Mouse (Mus musculus): ENCODE measurements around the gene Polr2m. TPM values are rescaled to one million over a fixed set of nuclear protein-coding genes. Genes with fewer than 3 reads are reported as not detected.
"Not testable (repeated sequence)": the region's sequence is repeated elsewhere in the genome, so short reads cannot be mapped to it uniquely, and the experiment has no call there.

Gene Polr2m
- total RNA-seq (2021): 100 to 1,000 TPM; 222 to 232 TPM
- long read RNA-seq, experiment 1, transcript Polr2m-201 (4 exons, 2,200 nt): major isoform, 278 of 307 reads
- long read RNA-seq, experiment 1, transcript Polr2m-202 (4 exons, 2,138 nt): minor isoform, 8 of 307 reads
- long read RNA-seq, experiment 1, partial matches to known transcripts: 7 of 307 reads
- long read RNA-seq, experiment 1, other reads (novel, unspliced or antisense): 14 of 307 reads
- long read RNA-seq, experiment 2, transcript Polr2m-202 (4 exons, 2,138 nt): minor isoform, 14 of 697 reads
- long read RNA-seq, experiment 2, transcript Polr2m-201 (4 exons, 2,200 nt): major isoform, 647 of 697 reads
- long read RNA-seq, experiment 2, partial matches to known transcripts: 9 of 697 reads
- long read RNA-seq, experiment 2, other reads (novel, unspliced or antisense): 27 of 697 reads

DNA sequence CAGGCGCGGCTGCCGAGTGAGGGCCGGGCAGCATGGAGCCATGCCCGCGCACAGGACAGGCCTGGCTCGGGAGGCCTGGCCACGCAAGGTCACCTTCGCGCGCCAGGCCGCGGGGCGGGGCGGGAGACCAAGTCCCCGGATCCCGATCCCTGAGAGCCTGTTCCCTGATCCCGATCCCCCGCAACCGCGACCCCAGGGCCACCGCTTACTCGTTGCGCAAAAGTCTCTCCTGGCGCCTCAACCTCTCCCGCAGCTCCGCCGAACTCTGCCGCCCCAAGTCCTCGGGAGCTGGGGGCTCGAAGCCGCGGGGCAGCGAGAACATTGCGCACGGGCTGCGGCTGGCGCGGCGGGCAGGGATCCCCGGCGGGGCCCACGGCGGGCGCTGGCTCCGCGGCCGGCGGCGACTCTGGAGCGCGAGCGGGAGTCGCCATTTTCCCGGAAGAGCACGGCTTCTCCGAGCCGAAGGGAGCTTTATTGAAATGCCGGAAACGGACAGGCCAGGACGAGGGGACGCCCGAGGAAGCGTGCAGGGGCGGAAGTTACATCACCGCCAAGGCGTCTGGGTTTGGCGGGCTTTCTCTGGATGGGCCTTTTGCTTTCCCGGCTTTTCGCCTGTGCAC lies at the start of gene Polr2m:
Gene Polr2m, minus strand, starts transcription at position 461 of the 620 bp plus-strand sequence.
- DNase-seq (ENCODE audit: low spot score in 2 of 2): peak; percentile 78 to 85

GRCm38 (mm10) chr9:71535036-71535435 lies 49.3 kb upstream of the Polr2m start:
- no peak for DNase-seq (ENCODE audit: low spot score in 2 of 2)

DNA sequence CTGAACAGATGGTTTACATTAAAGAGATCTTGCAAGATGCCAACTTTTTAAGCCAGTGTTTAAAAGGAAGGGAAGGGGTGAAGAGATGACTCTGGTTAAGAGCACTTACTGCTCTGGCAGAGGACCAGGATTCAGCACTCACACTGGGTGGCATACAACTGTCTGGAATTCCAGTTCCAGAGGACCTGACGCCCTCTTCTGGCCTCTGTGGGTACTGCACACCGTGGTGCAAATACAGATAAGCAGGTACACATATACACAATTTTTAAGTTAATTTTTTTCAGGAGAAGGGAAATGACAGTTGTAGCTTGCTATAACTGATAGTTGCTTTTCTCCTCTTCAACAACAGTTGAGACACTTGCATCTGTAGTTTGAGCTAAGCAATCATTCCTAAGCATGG lies 44.2 kb upstream of the Polr2m start:
- no peak for DNase-seq (ENCODE audit: low spot score in 2 of 2)

DNA sequence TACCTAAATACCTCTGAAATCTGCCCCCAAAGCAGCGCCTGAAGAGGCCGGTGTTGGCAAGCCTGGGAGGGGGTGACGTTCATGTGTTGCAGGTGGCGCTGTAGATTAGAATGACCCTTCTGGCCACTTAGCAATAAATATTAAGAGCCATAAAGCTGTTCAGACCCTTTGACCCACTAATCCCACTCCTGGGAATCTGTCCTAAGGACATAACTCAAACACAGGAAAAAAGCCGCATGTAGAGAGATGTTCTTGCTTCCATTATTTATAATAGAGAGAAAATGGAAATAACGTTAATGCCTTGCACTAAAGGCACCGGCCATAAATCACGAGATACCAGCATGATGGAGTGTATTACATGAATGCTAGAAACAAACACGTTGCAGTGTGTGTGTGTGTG lies 41.7 kb upstream of the Polr2m start:
- no peak for DNase-seq (ENCODE audit: low spot score in 2 of 2)

DNA sequence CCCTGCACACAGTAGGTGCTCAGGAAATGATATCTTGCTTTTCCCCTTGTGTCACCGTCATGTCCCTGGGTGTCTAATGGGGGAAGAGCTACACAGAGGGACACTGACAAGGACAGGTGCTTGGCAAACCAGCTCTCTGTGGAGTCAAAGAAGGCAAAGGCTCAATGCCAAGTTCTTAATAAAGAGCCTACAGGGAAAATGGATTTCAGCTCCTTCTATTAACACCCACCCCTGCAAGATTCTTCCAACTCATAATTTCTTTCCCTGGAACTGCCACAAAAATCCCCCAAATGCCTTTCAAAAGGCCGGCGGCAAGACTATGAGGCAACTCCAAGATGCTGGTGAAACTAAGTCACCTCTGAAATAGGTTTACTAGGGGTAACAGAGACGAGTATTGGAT lies 38.2 kb upstream of the Polr2m start:
- DNase-seq (ENCODE audit: low spot score in 2 of 2): no peak

DNA sequence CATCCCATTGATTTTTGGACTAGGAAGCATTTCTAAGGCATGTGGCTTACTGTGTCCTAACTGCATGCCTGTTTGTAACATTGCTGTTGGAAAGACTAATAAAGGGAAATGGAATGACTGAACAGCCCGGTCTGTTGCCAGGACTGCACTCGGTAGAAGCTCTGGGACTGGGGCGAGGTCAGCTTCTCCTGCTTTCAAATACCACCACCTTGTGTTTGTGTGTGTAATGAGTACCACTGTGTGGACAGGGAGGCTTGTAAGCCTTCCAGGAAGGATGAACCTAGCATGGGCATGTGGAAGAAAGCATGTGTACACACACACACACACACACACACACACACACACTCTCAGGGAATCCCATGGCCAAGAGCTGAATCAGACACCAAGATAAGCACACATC lies 34.1 kb upstream of the Polr2m start:
- no peak for DNase-seq (ENCODE audit: low spot score in 2 of 2)

- DNase-seq (ENCODE audit: low spot score in 2 of 2): no peak
Measured at GRCm38 (mm10) chr9:71517487-71517886, 31.8 kb upstream of the Polr2m start.

DNA sequence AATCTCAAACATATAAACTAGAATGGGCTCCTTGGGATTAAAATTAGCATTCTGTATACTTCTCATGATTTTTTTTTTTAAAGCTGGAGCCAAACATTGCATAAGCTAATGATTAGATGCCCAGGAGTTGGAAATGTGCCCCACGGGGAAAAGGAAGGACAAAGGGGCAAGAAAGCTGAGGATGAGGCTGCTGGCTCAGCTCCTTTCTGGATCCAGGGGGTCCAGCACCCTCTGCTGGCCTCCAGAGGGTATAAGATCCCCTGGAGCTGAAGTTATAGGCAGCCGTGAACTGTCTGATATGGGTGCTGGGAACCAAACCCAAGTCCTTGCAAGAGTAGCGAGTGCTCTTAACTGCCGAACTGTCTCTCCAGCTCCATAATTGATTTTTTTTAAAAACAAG lies 30.1 kb upstream of the Polr2m start:
- no peak for DNase-seq (ENCODE audit: low spot score in 2 of 2)

- no peak for DNase-seq (ENCODE audit: low spot score in 2 of 2)
Measured at GRCm38 (mm10) chr9:71513566-71513965, 27.8 kb upstream of the Polr2m start.

GRCm38 (mm10) chr9:71512899-71513298 lies 27.2 kb upstream of the Polr2m start:
- DNase-seq (ENCODE audit: low spot score in 2 of 2): no peak

GRCm38 (mm10) chr9:71498391-71499182 lies 12.9 kb upstream of the Polr2m start:
- no peak for DNase-seq (ENCODE audit: low spot score in 2 of 2)

DNA sequence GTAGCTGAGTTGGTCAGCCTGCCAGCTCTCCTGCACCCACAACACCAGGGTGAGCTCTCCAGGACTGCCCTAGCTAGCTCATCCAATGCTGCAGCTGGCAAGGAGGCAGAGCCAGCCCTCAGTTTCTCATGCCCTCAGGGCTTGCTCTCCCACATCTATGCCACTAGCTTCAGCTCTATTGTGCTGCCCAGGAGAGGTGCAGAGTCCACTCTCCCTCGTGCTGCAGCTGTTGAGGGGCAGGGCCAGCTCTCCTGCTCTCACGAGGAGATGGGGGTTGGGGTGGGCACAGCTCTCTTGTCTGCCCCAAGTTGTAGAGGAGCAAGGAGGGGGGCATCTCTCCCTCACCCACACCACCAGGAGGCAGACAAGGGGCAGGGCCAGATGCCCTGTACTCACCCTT lies 10.9 kb upstream of the Polr2m start:
- DNase-seq (ENCODE audit: low spot score in 2 of 2): no peak

GRCm38 (mm10) chr9:71493771-71494170 lies 8.0 kb upstream of the Polr2m start:
- no peak for DNase-seq (ENCODE audit: low spot score in 2 of 2)

DNA sequence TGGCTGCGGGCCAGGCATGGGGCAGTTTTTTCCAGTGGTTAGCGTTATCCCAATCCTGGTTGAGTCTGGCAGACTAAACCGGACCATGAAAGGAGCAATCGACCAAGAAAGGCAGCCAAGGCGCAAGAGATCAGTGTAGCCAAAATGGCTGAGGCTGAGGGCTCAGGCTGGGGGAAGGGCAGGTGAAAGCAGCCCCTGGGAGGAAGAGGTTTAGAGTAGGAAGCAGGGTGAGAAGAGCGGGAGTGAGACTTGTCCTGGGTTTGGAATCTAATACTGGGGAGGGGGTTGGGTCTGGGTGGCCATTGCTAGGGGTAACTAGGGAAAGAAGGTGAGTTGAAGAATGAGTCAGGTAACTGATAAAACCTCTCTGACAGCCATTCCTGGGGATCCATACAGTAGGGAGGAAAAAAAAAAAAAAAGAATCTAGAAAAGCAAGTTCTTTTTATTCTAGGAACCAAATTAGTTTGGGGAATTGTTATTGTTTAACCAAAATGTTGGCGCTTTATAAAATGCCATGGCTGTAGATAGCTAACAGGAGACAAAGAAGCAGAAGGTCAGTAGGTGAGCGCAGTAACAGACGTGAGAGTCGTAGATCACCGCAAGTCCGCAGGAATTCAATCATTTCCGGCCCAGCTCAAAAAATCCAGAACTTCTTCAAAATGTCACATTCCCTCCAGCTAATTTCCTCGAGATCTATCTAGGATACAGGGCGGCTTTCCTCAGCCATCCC lies 6.7 kb upstream of the Polr2m start:
- DNase-seq (ENCODE audit: low spot score in 2 of 2): no peak

DNA sequence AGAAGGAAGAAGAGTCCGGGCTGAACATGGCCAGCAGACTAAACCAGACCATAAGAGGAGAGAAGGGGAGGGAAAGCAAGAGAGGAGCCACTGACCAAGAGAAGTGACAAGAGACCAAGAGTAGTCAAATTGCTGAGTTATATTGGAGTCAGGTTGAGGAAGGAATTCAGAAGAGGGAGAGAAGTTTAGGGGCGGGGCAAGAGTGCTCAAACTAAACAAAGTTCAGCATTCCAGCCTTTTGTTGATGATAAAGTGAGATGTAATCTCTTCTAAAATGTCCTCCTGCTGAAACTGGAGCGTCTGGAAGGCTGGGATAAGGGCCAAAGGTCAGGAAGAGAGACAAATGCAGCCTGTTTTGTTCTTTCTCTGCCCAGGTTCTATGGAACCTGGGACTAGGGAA lies 4.3 kb upstream of the Polr2m start:
- no peak for DNase-seq (ENCODE audit: low spot score in 2 of 2)

DNA sequence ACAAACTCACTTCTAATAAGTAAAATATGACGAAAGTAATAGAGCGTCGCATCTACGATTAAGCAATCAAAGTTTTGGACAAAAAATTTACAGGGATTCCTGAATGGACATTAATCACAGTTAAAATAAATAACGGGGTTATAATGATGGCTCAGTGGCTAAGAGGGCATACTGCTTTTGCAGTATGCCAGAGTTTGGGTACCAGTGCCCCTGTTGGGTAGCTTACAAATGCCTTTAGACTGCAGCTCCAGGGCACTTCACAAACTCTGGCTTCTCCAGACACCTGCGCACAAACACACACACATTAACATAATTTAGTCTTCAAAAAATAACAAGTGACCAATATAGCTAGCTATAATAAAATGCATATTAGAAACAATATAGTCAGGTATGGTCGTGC lies 392 bp upstream of the Polr2m start:
- DNase-seq (ENCODE audit: low spot score in 2 of 2): no peak

- no peak for DNase-seq (ENCODE audit: low spot score in 2 of 2)
Measured at GRCm38 (mm10) chr9:71484871-71485474, 762 bp downstream of the Polr2m start.

- not testable (repeated sequence) for DNase-seq (ENCODE audit: low spot score in 2 of 2)
Measured at GRCm38 (mm10) chr9:71483872-71484271, 1.9 kb downstream of the Polr2m start.

GRCm38 (mm10) chr9:71480305-71480704 lies 5.4 kb downstream of the Polr2m start:
- no peak for DNase-seq (ENCODE audit: low spot score in 2 of 2)

DNA sequence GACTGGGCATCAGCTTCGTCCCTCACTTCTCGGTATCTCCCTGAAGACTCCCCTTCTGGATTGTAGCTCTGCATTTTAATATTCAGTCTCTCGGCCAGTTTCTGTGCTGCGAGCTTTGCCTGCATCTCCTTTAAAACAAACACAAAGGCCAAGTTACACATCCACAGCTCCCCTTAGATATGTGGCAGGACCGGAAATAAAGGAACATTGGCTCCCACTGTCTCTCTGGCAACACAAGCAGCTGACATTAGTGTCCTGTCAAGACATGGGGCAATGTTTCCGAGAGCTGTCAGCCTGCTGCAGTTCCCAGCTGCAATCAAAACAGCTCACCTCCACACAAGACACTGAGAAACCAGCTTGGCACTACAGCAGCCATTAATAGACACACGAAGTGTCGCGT lies 6.3 kb downstream of the Polr2m start:
- no peak for DNase-seq (ENCODE audit: low spot score in 2 of 2)

GRCm38 (mm10) chr9:71478596-71478995 lies 7.1 kb downstream of the Polr2m start:
- DNase-seq (ENCODE audit: low spot score in 2 of 2): no peak
